Mouse (Mus musculus) CD4-positive, CD25-positive, alpha-beta regulatory T cell, adult 4 months (primary cell): ENCODE measurements around the gene C2cd6. TPM values are rescaled to one million over a fixed set of nuclear protein-coding genes. Genes with fewer than 3 reads are reported as not detected.

ENCODE experiments used
- ATAC-seq: one replicate; pipeline ENCODE4 v1.8.0; 2017
- polyA plus RNA-seq, 2 experiments: library from polyadenylated mRNA; unstranded; fragments of 100-300 nt; shearing (Covaris generic); gene quantifications; one replicate each; pipeline ENCODE4 v1.2.1; 2017

Gene C2cd6
- under 1 TPM in 1 of 2 experiments, not detected in 1; 0.39 TPM for polyA plus RNA-seq

- no peak for ATAC-seq
Measured at GRCm38 (mm10) chr1:59094705-59095104, at the start of gene C2cd6. C2cd6 (minus strand) TSS chr1:59094900.

GRCm38 (mm10) chr1:59142809-59143208 is 48.1 kb upstream of the C2cd6 start:
- peak; percentile 71 for ATAC-seq

GRCm38 (mm10) chr1:59134419-59134818 is 39.7 kb upstream of the C2cd6 start:
- ATAC-seq: no peak

GRCm38 (mm10) chr1:59128879-59129278 is 34.2 kb upstream of the C2cd6 start:
- no peak for ATAC-seq

- no peak for ATAC-seq
Measured at GRCm38 (mm10) chr1:59125558-59125957, 30.9 kb upstream of the C2cd6 start.

- ATAC-seq: peak; percentile 87
Measured at GRCm38 (mm10) chr1:59119720-59120457, 25.2 kb upstream of the C2cd6 start, which contains the start of gene Tmem237. Tmem237 (minus strand) TSS chr1:59120408.

GRCm38 (mm10) chr1:59110524-59110923 is 15.8 kb upstream of the C2cd6 start:
- ATAC-seq: no peak

- no peak for ATAC-seq
Measured at GRCm38 (mm10) chr1:59102071-59102470, 7.4 kb upstream of the C2cd6 start.

GRCm38 (mm10) chr1:59101020-59101419 is 6.3 kb upstream of the C2cd6 start:
- no peak for ATAC-seq

- ATAC-seq: peak; percentile 26
Measured at GRCm38 (mm10) chr1:59070867-59071266, 23.8 kb downstream of the C2cd6 start.

GRCm38 (mm10) chr1:59067976-59068375 is 26.7 kb downstream of the C2cd6 start:
- no peak for ATAC-seq

GRCm38 (mm10) chr1:59063697-59064096 is 31.0 kb downstream of the C2cd6 start:
- ATAC-seq: no peak

GRCm38 (mm10) chr1:59056955-59057354 is 37.7 kb downstream of the C2cd6 start:
- ATAC-seq: no peak

GRCm38 (mm10) chr1:59051306-59051705 is 43.4 kb downstream of the C2cd6 start:
- no peak for ATAC-seq

- ATAC-seq: no peak
Measured at GRCm38 (mm10) chr1:59037723-59038122, 57.0 kb downstream of the C2cd6 start.

- ATAC-seq: no peak
Measured at GRCm38 (mm10) chr1:59021556-59021955, 73.1 kb downstream of the C2cd6 start.

- no peak for ATAC-seq
Measured at GRCm38 (mm10) chr1:59009250-59009649, 85.5 kb downstream of the C2cd6 start.

Other genes with a start within 250 kb of the C2cd6 start
- 10 to 100 TPM; 23.7 to 26.1 TPM for gene Trak2, start 121.5 kb downstream of the C2cd6 start, polyA plus RNA-seq
- 10 to 100 TPM; 12.1 to 13.0 TPM for gene Stradb, start 121.4 kb downstream of the C2cd6 start, polyA plus RNA-seq
- gene Tmem237, start 25.5 kb upstream of the C2cd6 start, polyA plus RNA-seq: 10 to 100 TPM; 17.9 to 18.6 TPM
- gene Mpp4, start 68.5 kb upstream of the C2cd6 start, polyA plus RNA-seq: not detected
- gene Als2, start 142.3 kb upstream of the C2cd6 start, polyA plus RNA-seq: 1 to 10 TPM; 7.5 to 8.2 TPM
- not detected for gene Cdk15, start 162.0 kb upstream of the C2cd6 start, polyA plus RNA-seq